Mouse (Mus musculus) A20 (cell line): ENCODE data around the gene Rbm18.

Experiments
- DNase-seq: peaks from one replicate; pipeline ENCODE4 v3.0.0-alpha.2; 2011; ENCODE audit warnings: low read depth, low spot score

Rbm18 gene

GRCm38 (mm10) chr2:36104956-36105741 lies 31.4 kb downstream of the Rbm18 start, which contains the start of gene Lhx6:
Gene Lhx6 (minus strand): TSS chr2:36105408.
- DNase-seq = no peak

GRCm38 (mm10) chr2:36104436-36104955 lies 32.1 kb downstream of the Rbm18 start:
- DNase-seq = no peak

- DNase-seq = no peak
Measured at GRCm38 (mm10) chr2:36103555-36104367, 32.8 kb downstream of the Rbm18 start.

- DNase-seq = no peak
Measured at GRCm38 (mm10) chr2:36103069-36103554, 33.5 kb downstream of the Rbm18 start.

- no peak for DNase-seq
Measured at GRCm38 (mm10) chr2:36102559-36102946, 34.0 kb downstream of the Rbm18 start.

GRCm38 (mm10) chr2:36101866-36102558 lies 34.6 kb downstream of the Rbm18 start:
- no peak for DNase-seq

GRCm38 (mm10) chr2:36099739-36100138 lies 36.8 kb downstream of the Rbm18 start:
- no peak for DNase-seq

GRCm38 (mm10) chr2:36098021-36098420 lies 38.6 kb downstream of the Rbm18 start:
- no peak for DNase-seq

GRCm38 (mm10) chr2:36097129-36097815 lies 39.3 kb downstream of the Rbm18 start:
- no peak for DNase-seq

- DNase-seq = no peak
Measured at GRCm38 (mm10) chr2:36093914-36094475, 42.6 kb downstream of the Rbm18 start.

- no peak for DNase-seq
Measured at GRCm38 (mm10) chr2:36093301-36093700, 43.3 kb downstream of the Rbm18 start.

- no peak for DNase-seq
Measured at GRCm38 (mm10) chr2:36092748-36093147, 43.8 kb downstream of the Rbm18 start.

GRCm38 (mm10) chr2:36090853-36091741 lies 45.5 kb downstream of the Rbm18 start:
- peak; percentile 97 for DNase-seq

- DNase-seq = no peak
Measured at GRCm38 (mm10) chr2:36089190-36089589, 47.4 kb downstream of the Rbm18 start.

- no peak for DNase-seq
Measured at GRCm38 (mm10) chr2:36085041-36085440, 51.5 kb downstream of the Rbm18 start.

- no peak for DNase-seq
Measured at GRCm38 (mm10) chr2:36082802-36083580, 53.6 kb downstream of the Rbm18 start.

GRCm38 (mm10) chr2:36081446-36081845 lies 55.1 kb downstream of the Rbm18 start:
- DNase-seq = no peak

- no peak for DNase-seq
Measured at GRCm38 (mm10) chr2:36077160-36077761, 59.3 kb downstream of the Rbm18 start.

- DNase-seq = no peak
Measured at GRCm38 (mm10) chr2:36075210-36075609, 61.4 kb downstream of the Rbm18 start.
